Mouse (Mus musculus): ENCODE data around the gene Rnf145.

- TF ChIP-seq CTCF (IDR thresholded peaks at IDR 0.05; ENCODE audit: low read depth, low read length): no peak
- TF ChIP-seq EP300 (IDR thresholded peaks at IDR 0.05; ENCODE audit: insufficient read depth, low read depth, low read length): no peak
Measured at GRCm38 (mm10) chr11:44500966-44501365, 17.8 kb upstream of the Rnf145 start.

Measured in ES-Bruce4 (cell line).